Mouse (Mus musculus): ENCODE data around the gene Ciz1. TPM values are rescaled to one million over a fixed set of nuclear protein-coding genes. Genes with fewer than 3 reads are reported as not detected.
"Not testable (repeated sequence)": the region's sequence is repeated elsewhere in the genome, so short reads cannot be mapped to it uniquely, and the experiment has no call there.

Gene Ciz1
- polyA plus RNA-seq, 1 experiment from 2014 or later = 42.7 TPM

DNA sequence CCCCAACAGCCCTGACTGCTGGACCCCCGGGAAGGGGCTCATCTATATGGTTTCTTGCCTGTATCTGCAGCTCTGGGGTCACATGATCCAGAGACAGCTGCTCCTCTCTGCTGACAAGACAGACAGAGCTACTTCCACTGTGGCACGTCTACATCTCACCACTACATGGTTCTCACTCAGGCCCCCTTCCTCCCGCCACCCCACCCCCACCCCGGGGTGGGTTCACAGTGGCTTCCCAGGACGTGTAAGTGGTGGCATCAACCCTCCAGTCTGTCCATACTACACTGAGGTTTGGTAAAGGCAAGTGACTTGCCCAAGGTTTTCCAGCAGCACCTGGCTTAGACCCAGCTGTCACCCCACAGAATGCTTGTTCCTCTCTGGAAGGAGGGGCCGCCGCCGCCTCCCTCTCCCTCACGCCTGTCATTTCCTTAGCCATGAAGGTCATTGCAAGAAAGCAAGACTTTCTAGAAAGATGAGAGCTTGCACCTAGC is 611 bp upstream of the Ciz1 start:
- WGBS = 38% methylated on average over 9 of the region's 9 CpGs
- Histone ChIP-seq H3K27me3 (no peaks in the 10 kb centered on the region), H3K9ac (peak overlapping the region; percentile 84; the same call in 1 of the 2 replicates), H3K9me3 (no peaks in the 10 kb centered on the region), H3K4me2 (peak overlapping the region; percentile 81), H3K4me3 (peak overlapping the region; percentile 82), H3K27ac (peak overlapping the region; percentile 95; the same call in 1 of the 2 replicates), H3K36me3 (peaks cover 19% of the 10 kb centered on the region), H3K4me1 (peaks cover 42% of the 10 kb centered on the region)
- no peak for ATAC-seq (ENCODE audit: insufficient number of reproducible peaks, low FRiP score, low TSS enrichment, low read depth)

DNA sequence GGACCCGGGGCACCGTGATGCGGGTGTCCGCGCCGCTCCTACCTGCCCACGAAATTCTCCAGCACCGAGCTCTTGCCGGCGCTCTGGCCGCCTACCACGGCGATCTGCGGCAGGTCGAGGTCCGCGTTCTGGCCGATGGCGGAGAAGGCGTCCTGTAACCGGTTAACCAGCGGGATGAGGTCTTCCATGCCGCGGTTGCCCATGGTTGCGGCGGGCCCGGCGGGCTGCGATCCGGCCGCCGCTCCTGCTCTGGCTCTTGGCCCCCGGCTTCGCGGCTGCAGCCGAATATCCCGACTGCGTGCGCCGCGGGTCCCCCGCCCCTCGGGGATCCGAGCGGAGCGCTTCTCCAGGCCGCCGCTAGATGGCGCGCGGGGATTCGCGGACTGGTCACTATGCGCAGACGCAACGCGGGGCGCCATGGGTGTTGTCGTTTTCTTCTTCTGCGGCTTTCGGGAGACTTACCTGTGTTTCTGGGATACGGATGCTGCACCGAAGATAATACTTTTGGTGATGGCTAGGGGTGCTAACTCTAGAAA is 948 bp downstream of the Ciz1 start, which contains the start of gene Dnm1:
Gene Dnm1, minus strand, starts transcription at position 332 of the 536 bp plus-strand sequence.
- Histone ChIP-seq H3K36me3 (peaks cover 9% of the 10 kb centered on the region), H3K27me3 (no peaks in the 10 kb centered on the region), H3K27ac (peak within 1 kb of the TSS; percentile 95), H3K4me3 (peak within 1 kb of the TSS; percentile 82), H3K4me2 (peak within 1 kb of the TSS; percentile 81), H3K9me3 (no peaks in the 10 kb centered on the region), H3K4me1 (peaks cover 42% of the 10 kb centered on the region), H3K9ac (peak within 1 kb of the TSS; percentile 84)
- under 1% methylated on average over 63 of the region's 63 CpGs for WGBS
- no peak for ATAC-seq (ENCODE audit: insufficient number of reproducible peaks, low FRiP score, low TSS enrichment, low read depth)

DNA sequence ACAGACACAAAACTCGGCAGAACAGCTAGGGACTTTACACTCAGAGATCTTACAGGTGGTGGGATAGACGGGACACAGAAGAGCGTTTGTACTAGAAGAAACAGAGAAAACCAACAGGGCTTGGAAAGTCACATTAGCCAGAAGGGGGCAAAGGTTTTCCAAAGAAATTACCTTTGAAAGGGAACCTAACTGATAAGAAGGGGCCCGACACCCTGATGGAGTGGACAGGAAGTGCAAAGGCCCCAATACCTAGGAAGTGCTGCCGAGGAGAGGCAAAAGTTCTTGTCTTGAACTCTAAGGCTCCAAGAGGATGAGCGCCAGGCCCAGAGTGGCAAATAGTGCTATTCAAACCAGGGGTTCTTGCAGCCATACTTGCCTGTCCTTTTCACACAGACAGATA is 1.7 kb downstream of the Ciz1 start:
- H3K4me1 ChIP-seq = peaks cover 42% of the 10 kb centered on the region
- no peaks in the 10 kb centered on the region for H3K9me3 ChIP-seq
- peak overlapping the region; percentile 38; the same call in 1 of the 2 replicates for H3K27ac ChIP-seq
- ATAC-seq (ENCODE audit: insufficient number of reproducible peaks, low FRiP score, low TSS enrichment, low read depth) = no peak
- no peak overlapping the region for H3K4me3 ChIP-seq
- 60% methylated on average over 6 of the region's 6 CpGs for WGBS
- H3K4me2 ChIP-seq = no peak overlapping the region; the same call in 1 of the 2 replicates
- H3K36me3 ChIP-seq = 0 out of 2 replicates have a peak, but pooled peaks cover 4% of the 10 kb centered on the region
- no peaks in the 10 kb centered on the region for H3K27me3 ChIP-seq
- no peak overlapping the region for H3K9ac ChIP-seq

DNA sequence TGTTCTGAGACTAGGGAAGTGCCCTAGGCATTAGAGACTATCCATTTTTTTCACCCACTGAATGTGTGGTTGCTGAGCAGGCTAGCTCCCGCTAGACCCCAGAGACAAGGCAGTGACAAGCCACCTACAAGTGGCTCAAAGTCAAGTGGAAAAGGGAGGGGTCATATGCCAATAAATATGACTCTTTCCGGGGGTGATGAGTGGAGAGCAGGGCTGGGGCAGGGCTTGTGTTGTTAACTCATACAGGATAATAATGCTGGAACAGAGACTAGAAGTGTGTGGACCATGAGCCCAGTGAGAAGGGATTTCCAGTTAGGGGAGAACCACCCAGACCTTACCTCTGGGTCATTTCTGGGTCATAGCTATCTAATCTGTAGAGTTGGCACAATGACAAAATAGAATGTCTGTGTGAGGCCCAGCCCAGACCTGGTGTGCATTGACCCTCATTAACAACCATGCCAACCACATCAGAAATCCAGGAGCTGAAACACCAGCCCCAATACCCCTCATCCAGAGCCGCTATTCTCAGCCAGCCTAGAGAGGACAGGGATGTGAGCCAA is 2.3 kb downstream of the Ciz1 start:
- no peaks in the 10 kb centered on the region for H3K9me3 ChIP-seq
- no peaks in the 10 kb centered on the region for H3K27me3 ChIP-seq
- 0 out of 2 replicates have a peak, but pooled peaks cover under 1% of the 10 kb centered on the region for H3K36me3 ChIP-seq
- WGBS = 86% methylated on average over 3 of the region's 3 CpGs
- no peak for ATAC-seq (ENCODE audit: insufficient number of reproducible peaks, low FRiP score, low TSS enrichment, low read depth)
- H3K4me2 ChIP-seq = no peak overlapping the region
- no peak overlapping the region for H3K27ac ChIP-seq
- no peak overlapping the region for H3K4me3 ChIP-seq
- no peak overlapping the region for H3K9ac ChIP-seq
- peaks cover 41% of the 10 kb centered on the region for H3K4me1 ChIP-seq

DNA sequence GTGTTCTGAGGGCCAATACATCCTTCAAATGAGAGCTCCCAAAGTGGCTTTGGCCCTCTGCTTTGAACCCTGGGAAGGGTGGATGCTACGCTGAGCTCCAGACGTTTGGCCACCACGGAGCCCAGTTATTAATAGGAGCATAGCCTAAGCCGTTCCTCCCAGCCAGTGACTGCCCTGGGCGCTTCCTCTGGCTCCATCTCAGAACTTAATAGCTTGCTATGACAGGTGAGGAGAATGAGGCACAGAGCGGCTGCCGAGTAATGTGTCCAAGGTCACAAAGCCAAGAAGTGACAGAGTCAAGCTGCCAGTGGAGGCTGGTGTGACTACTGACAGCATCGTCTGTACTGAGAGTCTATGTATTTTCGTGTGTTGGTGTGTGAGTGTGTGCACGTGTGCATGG is 4.1 kb downstream of the Ciz1 start:
- Histone ChIP-seq H3K4me1 (peaks cover 28% of the 10 kb centered on the region), H3K9me3 (no peaks in the 10 kb centered on the region), H3K4me2 (no peak overlapping the region), H3K27me3 (0 out of 2 replicates have a peak, but pooled peaks cover under 1% of the 10 kb centered on the region), H3K36me3 (no peaks in the 10 kb centered on the region), H3K9ac (no peak overlapping the region), H3K27ac (no peak overlapping the region), H3K4me3 (no peak overlapping the region)
- no peak for ATAC-seq (ENCODE audit: insufficient number of reproducible peaks, low FRiP score, low TSS enrichment, low read depth)
- WGBS = 71% methylated on average over 10 of the region's 10 CpGs

DNA sequence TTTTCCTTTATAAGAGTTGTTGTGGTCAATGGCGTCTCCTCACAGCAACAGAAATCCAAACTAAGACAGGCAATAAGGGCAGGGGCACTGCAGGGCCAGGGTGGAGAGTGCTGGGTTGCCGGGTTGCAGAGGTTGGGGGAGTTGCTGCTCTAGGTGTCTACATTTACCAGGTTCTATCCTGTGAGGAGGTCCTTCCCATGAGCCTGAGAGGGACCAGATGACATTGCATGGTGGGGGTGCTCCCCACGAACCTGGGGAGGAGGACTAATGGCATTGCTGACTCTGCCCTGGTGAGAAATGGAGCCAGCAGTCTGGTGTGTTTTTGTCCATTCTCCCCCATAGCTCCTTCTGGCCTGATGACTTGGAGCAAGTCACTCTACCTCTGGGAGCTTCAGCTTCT is 5.6 kb downstream of the Ciz1 start:
- H3K27ac ChIP-seq = no peak overlapping the region
- H3K4me2 ChIP-seq = no peak overlapping the region
- peaks cover 28% of the 10 kb centered on the region for H3K4me1 ChIP-seq
- no peaks in the 10 kb centered on the region for H3K36me3 ChIP-seq
- WGBS = 70% methylated on average over 3 of the region's 3 CpGs
- H3K9me3 ChIP-seq = no peaks in the 10 kb centered on the region
- H3K27me3 ChIP-seq = 0 out of 2 replicates have a peak, but pooled peaks cover 6% of the 10 kb centered on the region
- no peak overlapping the region for H3K4me3 ChIP-seq
- ATAC-seq (ENCODE audit: insufficient number of reproducible peaks, low FRiP score, low TSS enrichment, low read depth) = no peak
- no peak overlapping the region for H3K9ac ChIP-seq

DNA sequence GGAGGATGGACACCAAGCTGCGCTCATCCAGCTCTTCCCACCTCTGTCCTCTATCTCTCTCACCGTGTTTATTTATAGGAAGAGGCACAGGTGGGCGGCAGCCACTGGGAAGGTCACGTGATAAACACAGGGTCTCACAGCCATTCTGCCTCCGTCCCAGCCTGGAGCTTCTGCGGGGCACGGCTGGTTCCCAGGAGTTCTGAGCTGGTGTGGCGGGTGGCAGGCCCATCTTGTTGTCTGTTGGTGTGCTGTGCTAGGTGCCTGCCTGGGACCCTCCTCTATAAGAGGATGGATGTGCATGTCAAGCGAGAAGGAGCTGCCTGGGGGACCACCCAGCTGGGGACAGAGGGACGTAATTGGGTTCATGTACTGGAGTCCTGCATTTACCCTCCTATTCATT is 6.3 kb downstream of the Ciz1 start:
- H3K27ac ChIP-seq = no peak overlapping the region
- H3K36me3 ChIP-seq = no peaks in the 10 kb centered on the region
- 63% methylated on average over 10 of the region's 10 CpGs for WGBS
- peaks cover 23% of the 10 kb centered on the region for H3K4me1 ChIP-seq
- H3K4me3 ChIP-seq = no peak overlapping the region
- no peak overlapping the region for H3K4me2 ChIP-seq
- H3K9me3 ChIP-seq = no peaks in the 10 kb centered on the region
- no peak overlapping the region for H3K9ac ChIP-seq
- 0 out of 2 replicates have a peak, but pooled peaks cover 6% of the 10 kb centered on the region for H3K27me3 ChIP-seq
- no peak for ATAC-seq (ENCODE audit: insufficient number of reproducible peaks, low FRiP score, low TSS enrichment, low read depth)

DNA sequence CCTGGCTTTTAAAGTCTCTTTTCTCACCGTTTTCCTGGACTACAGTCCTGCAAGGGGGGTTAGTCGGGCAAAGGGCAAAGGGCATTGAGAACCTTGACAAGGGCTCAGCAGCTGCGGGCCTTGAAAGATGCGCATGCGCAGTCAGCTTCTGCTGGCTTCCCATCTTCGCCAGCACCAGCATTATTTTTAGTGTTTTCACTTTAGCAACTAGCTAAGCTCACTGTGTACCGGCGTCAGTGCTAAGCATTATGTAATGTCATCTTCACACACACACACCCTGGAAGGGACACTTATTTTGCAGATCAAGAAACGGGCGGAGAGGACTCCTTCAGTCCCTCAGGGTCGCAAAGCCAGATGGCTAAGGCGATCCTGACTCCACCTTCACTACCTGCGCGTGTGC is 8.6 kb downstream of the Ciz1 start:
- Histone ChIP-seq H3K36me3 (peaks cover 17% of the 10 kb centered on the region), H3K27ac (no peak overlapping the region), H3K4me3 (peak overlapping the region; percentile 38), H3K9ac (no peak overlapping the region), H3K27me3 (0 out of 2 replicates have a peak, but pooled peaks cover 6% of the 10 kb centered on the region), H3K4me1 (peaks cover 27% of the 10 kb centered on the region), H3K4me2 (peak overlapping the region; percentile 82), H3K9me3 (no peaks in the 10 kb centered on the region)
- no peak for ATAC-seq (ENCODE audit: insufficient number of reproducible peaks, low FRiP score, low TSS enrichment, low read depth)
- 8% methylated on average over 14 of the region's 14 CpGs for WGBS

DNA sequence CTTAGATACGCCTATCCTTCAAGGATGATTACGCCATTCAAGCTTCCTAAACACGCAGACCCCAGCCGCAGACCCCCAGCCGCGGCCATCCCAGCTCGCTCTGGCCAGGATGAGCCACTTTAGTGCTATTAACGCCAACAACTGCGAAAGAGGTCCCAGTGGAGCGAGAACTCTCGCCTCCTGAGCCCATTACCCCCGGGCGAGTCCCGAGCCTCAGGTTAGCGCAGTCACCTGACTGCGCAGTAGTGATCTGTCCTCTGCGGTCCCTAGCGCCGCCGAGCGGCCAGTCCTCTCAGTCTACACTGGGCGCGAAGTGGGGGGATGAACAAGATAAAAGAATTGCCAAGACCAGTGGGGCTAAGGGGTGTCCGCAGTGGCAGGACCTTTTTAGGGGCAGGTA is 9.3 kb downstream of the Ciz1 start:
- ATAC-seq (ENCODE audit: insufficient number of reproducible peaks, low FRiP score, low TSS enrichment, low read depth) = peak; percentile 62; the same call in 1 of the 2 replicates
- H3K9ac ChIP-seq = peak overlapping the region; percentile 45
- peaks cover 22% of the 10 kb centered on the region for H3K36me3 ChIP-seq
- peak overlapping the region; percentile 82 for H3K4me2 ChIP-seq
- peaks cover 27% of the 10 kb centered on the region for H3K4me1 ChIP-seq
- WGBS = 2% methylated on average over 24 of the region's 24 CpGs
- peak overlapping the region; percentile 38 for H3K4me3 ChIP-seq
- no peaks in the 10 kb centered on the region for H3K9me3 ChIP-seq
- no peak overlapping the region for H3K27ac ChIP-seq
- 0 out of 2 replicates have a peak, but pooled peaks cover 6% of the 10 kb centered on the region for H3K27me3 ChIP-seq

DNA sequence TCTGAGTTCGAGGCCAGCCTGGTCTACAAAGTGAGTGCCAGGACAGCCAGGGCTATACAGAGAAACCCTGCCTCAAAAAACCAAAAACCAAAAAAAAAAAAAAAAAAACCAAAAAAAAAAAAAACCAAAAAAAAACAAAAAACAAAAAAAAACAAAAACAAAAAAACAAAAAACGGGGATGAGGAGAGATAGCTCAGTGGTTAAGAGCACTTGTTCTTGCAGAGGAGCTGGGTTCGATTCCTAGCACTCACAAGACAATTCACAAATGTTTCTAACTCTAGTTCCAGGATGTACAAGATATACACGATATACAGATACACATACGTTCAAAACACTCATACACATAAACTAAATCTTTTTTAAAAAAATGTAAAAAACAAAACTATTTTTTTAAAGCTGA is 10.1 kb downstream of the Ciz1 start:
- peaks cover 29% of the 10 kb centered on the region for H3K36me3 ChIP-seq
- H3K4me2 ChIP-seq = peak overlapping the region; percentile 82
- peaks cover 27% of the 10 kb centered on the region for H3K4me1 ChIP-seq
- WGBS = 36% methylated on average over 5 of the region's 5 CpGs
- H3K4me3 ChIP-seq = peak overlapping the region; percentile 81
- H3K27ac ChIP-seq = peak overlapping the region; percentile 95
- H3K9me3 ChIP-seq; H3K27me3 ChIP-seq; ATAC-seq (ENCODE audit: insufficient number of reproducible peaks, low FRiP score, low TSS enrichment, low read depth): not testable (repeated sequence)
- peak overlapping the region; percentile 75 for H3K9ac ChIP-seq

DNA sequence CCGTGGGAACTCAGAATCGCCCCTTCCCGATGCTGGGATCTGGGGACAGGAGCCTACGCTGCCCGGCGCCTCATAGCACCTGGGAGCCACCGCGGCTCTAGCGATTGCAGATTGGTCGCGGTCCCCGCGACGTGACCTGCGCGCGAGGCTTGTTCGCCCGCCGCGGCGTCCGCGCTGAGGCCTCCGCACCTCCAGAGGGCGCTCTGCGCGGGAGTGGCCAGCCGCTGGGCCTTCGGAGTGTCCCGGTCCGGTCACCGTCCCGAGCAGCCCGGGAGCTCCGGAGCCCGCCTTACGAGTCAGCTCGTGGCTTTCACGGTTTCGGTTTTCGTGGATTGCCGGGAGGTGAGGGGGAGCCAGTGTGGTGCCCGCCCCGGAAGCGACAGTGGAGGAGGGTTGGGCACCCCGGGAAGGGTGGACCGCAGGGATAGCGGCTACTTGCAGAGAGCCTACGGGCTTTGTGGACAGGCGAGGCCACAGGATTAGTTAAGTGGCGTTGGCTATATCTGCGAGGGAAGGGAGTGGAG is 10.8 kb downstream of the Ciz1 start:
- H3K36me3 ChIP-seq = peaks cover 33% of the 10 kb centered on the region
- H3K4me1 ChIP-seq = peaks cover 27% of the 10 kb centered on the region
- H3K27ac ChIP-seq = peak overlapping the region; percentile 95
- H3K27me3 ChIP-seq = 0 out of 2 replicates have a peak, but pooled peaks cover 6% of the 10 kb centered on the region
- under 1% methylated on average over 53 of the region's 53 CpGs for WGBS
- peak; percentile 77 for ATAC-seq (ENCODE audit: insufficient number of reproducible peaks, low FRiP score, low TSS enrichment, low read depth)
- H3K9ac ChIP-seq = peak overlapping the region; percentile 75
- H3K4me2 ChIP-seq = peak overlapping the region; percentile 82
- H3K4me3 ChIP-seq = peak overlapping the region; percentile 81
- H3K9me3 ChIP-seq = no peaks in the 10 kb centered on the region
